Comparison of ENCODE assay signal across 19 mouse cellular contexts in genomic region chr1:115512632-115513031, GRCm38 (mm10).
"Had no signal": no experiment of that assay in that cellular context is flagged by ENCODE, and none has a peak within 500 bp of the region (broad histone marks: within the 10 kb centered on the region; RNA-seq: fewer than 3 reads in every experiment).

No protein-coding gene starts in this region.

- H3K27ac ChIP-seq: hindbrain, embryonic 15.5 days; intestine, embryonic 15.5 days; left cerebral cortex, adult 2 months; liver, embryonic 13.5 days; stomach, embryonic 15.5 days had no signal

- H3K4me2 ChIP-seq: hindbrain, embryonic 15.5 days; intestine, embryonic 15.5 days; liver, embryonic 13.5 days; midbrain, embryonic 11.5 days; stomach, embryonic 15.5 days had no signal

- ATAC-seq: intestine, embryonic 15.5 days had no signal

- H3K4me1 ChIP-seq: hindbrain, embryonic 15.5 days; intestine, embryonic 15.5 days; liver, embryonic 13.5 days; stomach, embryonic 15.5 days had no signal

- H3K27me3 ChIP-seq: hindbrain, embryonic 15.5 days; intestine, embryonic 15.5 days; liver, embryonic 13.5 days; stomach, embryonic 15.5 days had no signal

- H3K36me3 ChIP-seq: hindbrain, embryonic 15.5 days; intestine, embryonic 15.5 days; liver, embryonic 13.5 days; stomach, embryonic 15.5 days had no signal

- H3K4me3 ChIP-seq: hindbrain, embryonic 15.5 days; intestine, embryonic 15.5 days; left cerebral cortex, adult 2 months; liver, embryonic 13.5 days; stomach, embryonic 15.5 days had no signal

- H3K9me3 ChIP-seq: hindbrain, embryonic 15.5 days; intestine, embryonic 15.5 days; liver, embryonic 13.5 days; stomach, embryonic 15.5 days had no signal

- DNase-seq: kidney, adult 8-10 months; kidney, postnatal 10 days; layer of hippocampus, postnatal 36 days; liver, embryonic 13.5 days; lung, adult 2 months; lung, postnatal 14 days; lung, postnatal 4 days; midbrain, embryonic 14.5 days; right cerebral cortex, adult 18-20 months; right cerebral cortex, postnatal 25 days; spleen, adult 18-20 months; thymus, adult 2 months; thymus, postnatal 14 days; thymus, postnatal 4 days had no signal

- H3K9ac ChIP-seq: hindbrain, embryonic 15.5 days; intestine, embryonic 15.5 days; liver, embryonic 13.5 days; stomach, embryonic 15.5 days had no signal
